Mouse (Mus musculus) stomach, postnatal 0 days (tissue): Measurements from ENCODE around the gene Cfap77.

Experiments used
- CTCF ChIP-seq: IDR thresholded peaks from 2 replicates; pipeline ENCODE4 v1.5.1; 2016; ENCODE audit warnings: antibody characterized with exemption, low read depth, mild to moderate bottlenecking, moderate library complexity
- EP300 ChIP-seq: optimal IDR thresholded peaks from 2 replicates; pipeline ENCODE3; 2016; ENCODE audit warnings: antibody characterized with exemption

DNA sequence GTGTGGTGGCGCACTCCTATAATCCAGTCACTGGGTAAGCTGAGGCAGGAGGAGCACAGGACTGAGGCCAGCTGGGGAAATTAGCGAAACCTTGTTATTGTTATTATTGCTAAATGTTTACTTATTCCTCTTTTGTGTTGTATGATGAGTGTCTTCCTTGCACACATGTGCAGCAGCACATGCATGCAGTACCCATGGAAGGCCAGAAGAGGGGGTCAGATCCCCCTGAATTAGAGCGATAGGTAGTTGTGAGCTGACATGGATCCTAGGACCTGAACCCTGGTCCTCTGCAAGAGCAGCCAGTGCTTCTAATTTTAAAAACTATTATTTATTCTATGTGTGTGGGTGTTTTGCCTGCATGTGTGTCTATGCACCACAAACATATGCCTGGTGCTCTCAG is 124.3 kb downstream of the Cfap77 start:
- TF ChIP-seq CTCF (peak; percentile 40), EP300 (no peak)
